Mouse (Mus musculus) Patski (cell line): ENCODE measurements around the gene Wscd2. TPM values are rescaled to one million over a fixed set of nuclear protein-coding genes. Genes with fewer than 3 reads are reported as not detected.

Experiments used
- ATAC-seq: fragments of 100-300 bp; one replicate; pipeline ENCODE4 v1.8.0; 2021
- CTCF ChIA-PET: fragments of 350-600 bp; sonication (Branson Sonifier 250); formaldehyde crosslinking; loops from one replicate; lab custom pipeline; 2022; ENCODE audit warnings: inconsistent platforms; lab: Charles Lee
- POLR2A ChIA-PET: fragments of 350-600 bp; sonication (Branson Sonifier 250); formaldehyde crosslinking; loops from one replicate; lab custom pipeline; 2022; ENCODE audit warnings: antibody characterized with exemption, inconsistent platforms; lab: Charles Lee
- DNase-seq: peaks from one replicate; pipeline ENCODE4 v3.0.0-alpha.2; 2011; ENCODE audit warnings: low read depth, low spot score
- H3K27me3 ChIP-seq: fragments of 371-371 bp; one replicate; pipeline ENCODE4 v1.5.1; 2021
- CTCF ChIP-seq: fragments of 100-300 bp; IDR thresholded peaks from one replicate; pipeline ENCODE4 v1.5.1; 2021
- in situ Hi-C: fragments of 300-500 bp; cut with MboI; formaldehyde crosslinking; loops from 3 replicates; pipeline ENCODE4 v1.11.1; 2018; ENCODE audit warnings: low pct_unique_long_range_greater_than_20kb, mixed read lengths
- polyA plus RNA-seq: library from polyadenylated mRNA; unstranded; gene quantifications from one replicate; pipeline ENCODE4 v1.2.3, GENCODE M21; 2021

The Wscd2 gene
- polyA plus RNA-seq, 1 experiment from 2014 or later, result 0.28 TPM

DNA sequence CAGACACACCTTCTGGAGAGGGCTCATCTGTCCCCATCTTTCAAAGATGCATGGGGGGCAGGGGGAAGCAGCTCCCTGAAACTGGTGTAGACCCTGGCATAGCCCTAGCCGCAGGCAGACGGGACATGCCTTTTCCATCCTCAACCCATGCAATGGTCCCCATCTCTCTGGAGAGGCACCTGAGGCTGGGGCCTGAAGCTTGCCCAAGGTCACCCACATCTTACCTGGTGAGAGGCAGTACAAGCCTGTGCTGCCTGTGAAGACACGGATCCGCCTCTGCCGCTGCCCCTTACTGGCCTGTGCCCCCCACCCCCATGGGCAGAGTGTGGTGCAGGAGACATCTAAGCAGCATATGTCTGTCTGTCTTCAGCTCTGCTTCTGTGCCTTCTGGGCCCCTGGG is 136.9 kb downstream of the Wscd2 start:
- POLR2A ChIA-PET, result no interaction called here
- no peaks in the 10 kb centered on the region for H3K27me3 ChIP-seq
- no peak for TF ChIP-seq CTCF
- in situ Hi-C loops, result no loop called here
- DNase-seq, result no peak
- ATAC-seq, result no peak
- CTCF ChIA-PET, result interaction anchor here (1.6 kb wide), 1 partner anchor 9 kb away, joined by 3 read pairs; no protein-coding TSS in a partner anchor

DNA sequence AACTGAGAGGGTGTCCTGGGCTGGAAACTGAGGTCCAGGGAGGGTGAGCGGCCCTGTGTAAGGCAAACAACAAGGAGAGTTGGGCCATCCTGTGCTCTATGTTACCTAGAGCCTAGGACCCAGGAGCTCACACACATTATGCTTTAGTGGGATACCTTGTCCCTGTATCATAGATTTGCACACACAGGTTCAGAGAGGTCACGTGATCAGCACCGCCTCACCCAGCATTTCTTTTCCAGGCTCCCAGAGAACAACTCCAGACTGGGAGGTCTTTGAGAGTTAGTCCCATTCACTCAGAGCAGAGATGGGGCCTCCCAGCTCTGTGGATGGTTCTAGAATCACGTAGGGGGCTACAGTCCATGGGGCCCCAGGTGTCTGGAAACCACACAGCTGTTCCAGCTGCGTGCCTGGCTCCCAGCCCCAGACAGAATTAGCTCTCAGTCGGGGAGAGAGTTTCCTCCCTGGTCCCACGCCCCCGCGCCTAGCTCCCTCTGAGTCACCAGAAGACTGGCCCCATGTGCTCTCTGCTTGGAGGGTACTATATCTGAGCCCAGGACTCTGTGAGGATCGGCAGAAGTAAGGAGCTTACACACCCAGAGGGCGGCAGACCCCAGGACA is 137.8 kb downstream of the Wscd2 start:
- no peak for TF ChIP-seq CTCF
- in situ Hi-C loops, result no loop called here
- no peaks in the 10 kb centered on the region for H3K27me3 ChIP-seq
- DNase-seq (no peak), ATAC-seq (no peak)
- ChIA-PET CTCF (interaction anchor here (1.6 kb wide), 1 partner anchor 8 kb away, joined by 3 read pairs; no protein-coding TSS in a partner anchor), POLR2A (no interaction called here)

DNA sequence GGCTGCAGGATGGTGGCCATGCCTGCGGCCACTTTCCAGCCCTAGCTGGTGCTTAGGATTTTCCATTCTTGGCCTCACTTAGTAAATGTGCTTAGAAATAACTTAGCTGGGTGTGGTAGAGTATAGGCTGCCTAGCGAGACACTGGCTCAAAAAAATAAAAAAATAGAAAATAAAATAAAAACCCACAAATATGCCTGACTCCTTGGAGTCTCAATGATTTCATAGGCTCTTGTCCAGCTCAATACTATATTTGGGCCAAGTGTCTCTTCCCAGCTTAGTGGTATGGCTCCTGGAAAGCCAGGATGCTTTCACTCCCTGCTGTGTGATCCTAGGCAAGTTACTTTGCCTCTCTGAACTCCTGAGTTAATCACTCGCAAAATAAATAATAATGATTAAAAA is 139.1 kb downstream of the Wscd2 start:
- DNase-seq (no peak), ATAC-seq (no peak)
- ChIA-PET CTCF (interaction anchor here (1.6 kb wide), 1 partner anchor 95 kb away, joined by 3 read pairs; the partner anchor contains the start of gene 1700069L16Rik), POLR2A (no interaction called here)
- TF ChIP-seq CTCF, result no peak
- H3K27me3 ChIP-seq, result no peaks in the 10 kb centered on the region
- in situ Hi-C loops, result no loop called here

DNA sequence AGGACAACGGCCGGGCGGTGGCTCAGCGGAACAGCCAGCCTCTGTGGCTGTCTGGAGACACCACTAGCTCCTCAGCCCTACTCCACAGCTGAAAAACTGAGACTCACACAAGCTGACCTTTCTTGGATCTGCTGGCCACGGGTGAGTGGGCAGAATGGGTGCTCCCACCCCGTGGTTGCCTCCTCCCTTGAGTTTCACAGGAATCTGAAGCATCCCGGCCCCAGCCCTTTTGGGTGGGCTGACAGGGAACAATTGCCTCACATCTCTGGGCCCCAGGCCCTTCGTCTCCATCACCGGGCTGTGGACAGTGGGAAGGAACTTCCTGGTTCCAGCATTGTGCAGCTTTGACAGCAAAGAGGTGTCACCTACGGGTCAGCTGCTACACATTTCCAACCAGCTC is 140.0 kb downstream of the Wscd2 start:
- ChIA-PET POLR2A (no interaction called here), CTCF (interaction anchor here (0.7 to 1.6 kb wide), 2 partner anchors 52 to 94 kb away, joined by 3 read pairs; partner anchors contain the start of gene 1700069L16Rik)
- in situ Hi-C loops, result no loop called here
- DNase-seq (no peak), ATAC-seq (no peak)
- no peak for TF ChIP-seq CTCF
- H3K27me3 ChIP-seq, result no peaks in the 10 kb centered on the region

DNA sequence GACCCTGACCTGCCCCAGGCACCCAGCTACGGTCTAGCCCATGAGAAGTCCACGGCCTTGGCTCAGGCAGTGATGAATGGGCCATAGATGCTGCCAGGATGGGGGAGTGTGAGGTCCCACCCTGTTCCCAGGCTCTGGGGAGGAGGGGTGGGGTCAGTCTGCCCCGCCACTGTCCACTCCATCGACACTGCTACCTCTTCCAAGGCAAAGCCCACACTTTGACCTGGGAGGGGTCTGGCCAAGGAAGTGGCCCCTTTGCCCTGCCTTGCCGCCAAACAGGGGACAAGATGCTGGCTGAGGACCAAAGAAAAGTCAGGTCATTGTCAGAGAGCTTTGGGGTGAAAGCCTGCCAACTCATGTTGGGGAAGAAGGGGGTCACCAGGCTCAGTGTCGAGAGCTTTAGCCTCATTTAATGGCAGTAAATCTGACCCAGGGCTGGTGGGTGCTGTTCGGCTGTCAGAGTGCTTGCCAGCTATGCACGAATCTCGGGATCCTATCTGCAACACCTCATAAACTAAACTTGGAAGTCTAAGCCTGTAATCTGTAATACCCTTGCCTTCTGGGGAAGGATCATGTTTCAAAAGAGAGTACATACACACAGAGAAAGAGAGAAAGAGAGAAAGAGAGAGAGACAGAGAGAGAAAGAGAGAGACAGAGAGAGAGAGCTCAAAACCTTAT is 143.0 kb downstream of the Wscd2 start:
- in situ Hi-C loops, result no loop called here
- no peak for ATAC-seq
- ChIA-PET CTCF (no interaction called here), POLR2A (no interaction called here)
- no peak for TF ChIP-seq CTCF
- no peak for DNase-seq
- no peaks in the 10 kb centered on the region for H3K27me3 ChIP-seq

DNA sequence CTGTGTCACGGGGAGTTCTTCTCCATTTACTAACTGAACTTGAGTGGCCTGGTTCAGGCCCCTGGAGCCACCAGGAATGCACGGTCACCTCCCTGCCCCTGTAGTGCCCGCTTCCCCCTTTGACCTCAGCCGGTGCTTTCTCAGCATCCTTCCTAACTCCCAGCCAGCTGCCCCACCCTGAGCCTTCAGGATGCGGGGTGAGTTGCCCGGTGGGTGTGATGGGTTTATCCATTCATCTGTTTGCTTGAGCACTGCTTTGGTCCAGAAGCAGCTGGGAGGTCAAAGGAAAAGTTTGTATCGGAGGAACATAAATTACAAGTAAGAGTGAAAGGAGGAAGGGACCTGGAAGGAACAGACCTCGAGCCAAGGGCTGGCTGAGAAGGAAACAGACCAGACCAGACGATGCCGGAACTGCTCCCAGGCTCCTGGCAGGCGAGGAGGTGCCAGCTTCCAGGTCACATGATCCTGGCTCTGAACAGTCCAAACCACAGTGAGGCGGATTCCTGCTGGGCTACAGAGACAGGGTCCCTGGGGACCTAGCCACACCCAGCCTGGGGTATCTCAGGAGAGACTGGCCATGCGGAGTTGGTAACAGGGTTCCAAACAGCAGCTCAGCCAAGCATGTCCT is 144.0 kb downstream of the Wscd2 start:
- ChIA-PET POLR2A (no interaction called here), CTCF (no interaction called here)
- in situ Hi-C loops, result no loop called here
- TF ChIP-seq CTCF, result no peak
- DNase-seq (no peak), ATAC-seq (peak; percentile 12)
- no peaks in the 10 kb centered on the region for H3K27me3 ChIP-seq

DNA sequence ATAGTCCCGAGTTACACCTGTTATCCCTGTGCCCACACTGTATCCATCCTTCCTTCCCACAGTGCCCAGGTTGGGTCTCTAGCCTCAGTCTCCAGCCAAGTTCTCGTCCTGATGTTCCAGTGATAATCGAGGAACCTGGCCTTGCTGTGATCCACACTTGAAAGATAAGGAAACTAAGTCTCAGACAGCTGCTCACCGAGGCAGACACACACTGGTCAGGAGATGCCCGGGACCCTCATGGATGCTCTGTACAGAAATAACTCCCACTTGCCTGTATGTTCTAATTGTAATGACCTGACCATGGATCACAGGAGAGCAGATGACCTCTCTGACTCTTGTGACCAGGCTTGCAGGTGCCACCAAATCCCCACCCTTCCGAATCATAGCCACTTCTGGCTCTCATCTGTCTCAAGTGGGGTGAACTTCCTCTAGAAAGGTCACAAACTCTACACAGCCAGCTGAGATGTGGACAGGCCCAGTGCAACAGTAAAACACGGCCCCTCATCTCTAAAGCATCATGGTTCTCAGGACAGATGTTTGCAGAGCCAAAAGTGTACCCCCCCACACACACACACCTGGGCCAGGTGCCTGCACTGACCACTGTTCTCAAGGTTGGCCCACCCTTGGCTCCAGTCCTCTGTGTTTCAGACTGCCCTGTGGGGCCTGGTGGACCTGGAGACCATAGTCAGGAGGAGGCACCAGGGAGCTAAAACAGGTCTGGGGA is 144.9 kb downstream of the Wscd2 start:
- no peak for DNase-seq
- TF ChIP-seq CTCF, result no peak
- no peaks in the 10 kb centered on the region for H3K27me3 ChIP-seq
- CTCF ChIA-PET, result interaction anchor here (1.1 kb wide), 1 partner anchor 14 kb away, joined by 3 read pairs; no protein-coding TSS in a partner anchor
- POLR2A ChIA-PET, result no interaction called here
- ATAC-seq, result no peak
- in situ Hi-C loops, result no loop called here

DNA sequence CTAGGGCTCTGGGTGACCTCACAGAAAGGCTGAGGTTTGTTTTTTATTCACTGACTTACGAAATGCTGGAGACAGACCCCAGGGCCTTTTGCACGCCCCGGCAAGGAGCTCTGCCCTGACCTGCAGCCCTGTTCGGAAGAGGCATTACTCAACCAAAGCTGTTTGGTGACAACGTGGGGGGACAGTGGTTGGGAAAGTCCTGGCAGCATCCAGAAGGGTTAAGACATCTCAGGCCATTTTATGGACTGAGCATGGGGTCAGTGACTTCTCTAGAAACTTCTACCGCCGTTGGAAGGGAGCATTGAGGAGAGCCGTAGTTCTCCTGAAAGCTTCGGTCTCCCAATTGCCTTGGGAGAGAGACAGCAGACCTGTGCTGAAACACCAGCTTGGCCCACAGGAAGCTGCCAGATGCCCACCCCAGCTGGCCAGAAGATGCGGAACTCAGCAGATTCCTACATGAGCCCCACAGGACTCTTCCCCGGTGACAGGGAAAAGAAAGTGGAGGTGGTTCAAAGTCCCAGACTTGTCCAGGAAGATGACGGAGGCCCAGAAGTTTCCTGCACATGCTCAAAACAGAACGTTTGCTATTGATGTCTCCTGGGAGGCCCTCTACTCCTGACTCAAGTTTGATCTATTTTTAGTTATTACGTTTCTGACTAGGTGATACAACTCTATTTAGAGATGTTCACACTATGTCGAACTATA is 145.9 kb downstream of the Wscd2 start:
- ChIA-PET CTCF (interaction anchor here (0.9 to 1.1 kb wide), 2 partner anchors 9 to 15 kb away, joined by 3 read pairs; no protein-coding TSS in a partner anchor), POLR2A (no interaction called here)
- no peak for ATAC-seq
- no peaks in the 10 kb centered on the region for H3K27me3 ChIP-seq
- DNase-seq, result no peak
- TF ChIP-seq CTCF, result no peak
- in situ Hi-C loops, result no loop called here

DNA sequence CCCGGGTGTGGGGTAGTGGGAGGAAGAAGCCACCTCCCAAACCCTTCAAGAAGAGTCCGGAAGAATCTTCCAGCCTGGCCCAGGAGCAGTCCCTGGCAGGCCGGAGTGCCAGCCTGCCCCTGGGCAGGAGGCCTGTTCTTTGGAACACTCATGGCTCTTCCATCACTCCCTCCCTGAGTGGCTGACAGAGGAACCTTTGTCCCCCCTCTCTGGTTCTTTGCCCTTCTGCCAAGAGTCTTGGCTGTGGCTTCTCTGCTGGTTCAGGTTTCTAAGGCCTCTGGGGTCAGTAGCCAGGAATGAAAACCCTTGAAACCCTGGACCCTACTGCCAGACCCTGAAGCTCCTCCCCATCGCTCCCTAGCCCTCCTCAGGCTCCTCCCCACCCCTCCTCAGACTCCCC is 147.5 kb downstream of the Wscd2 start:
- no peaks in the 10 kb centered on the region for H3K27me3 ChIP-seq
- TF ChIP-seq CTCF, result no peak
- ATAC-seq (no peak), DNase-seq (no peak)
- POLR2A ChIA-PET, result no interaction called here
- CTCF ChIA-PET, result no interaction called here
- in situ Hi-C loops, result no loop called here

DNA sequence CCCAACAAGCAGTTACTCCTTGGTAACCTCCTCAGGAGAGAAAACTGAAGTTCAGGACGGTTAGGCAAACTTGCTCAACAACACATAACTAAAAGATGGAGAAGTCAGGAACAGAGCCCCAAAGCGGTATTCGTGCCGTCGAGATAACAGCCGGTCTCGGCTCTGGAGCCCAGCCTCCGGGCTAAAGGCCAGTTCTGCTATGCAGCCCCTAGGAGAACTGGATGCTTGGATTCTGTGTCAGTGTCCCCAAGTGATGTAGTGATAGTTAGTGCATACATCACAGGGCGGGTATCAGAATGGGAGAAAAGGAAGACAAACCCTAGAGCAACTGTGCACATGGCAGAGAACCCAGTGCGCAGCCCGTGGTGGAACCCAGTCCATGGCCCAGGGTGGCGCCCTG is 147.9 kb downstream of the Wscd2 start:
- POLR2A ChIA-PET, result no interaction called here

More for the DNA sequence above, 147.9 kb downstream of the Wscd2 start:
- no peaks in the 10 kb centered on the region for H3K27me3 ChIP-seq
- DNase-seq (no peak), ATAC-seq (no peak)
- CTCF ChIA-PET, result no interaction called here
- in situ Hi-C loops, result no loop called here
- no peak for TF ChIP-seq CTCF
